Mouse (Mus musculus): ENCODE measurements around the gene Zfp804b.
"Not testable (repeated sequence)": the region's sequence is repeated elsewhere in the genome, so short reads cannot be mapped to it uniquely, and the experiment has no call there.

The Zfp804b gene

DNA sequence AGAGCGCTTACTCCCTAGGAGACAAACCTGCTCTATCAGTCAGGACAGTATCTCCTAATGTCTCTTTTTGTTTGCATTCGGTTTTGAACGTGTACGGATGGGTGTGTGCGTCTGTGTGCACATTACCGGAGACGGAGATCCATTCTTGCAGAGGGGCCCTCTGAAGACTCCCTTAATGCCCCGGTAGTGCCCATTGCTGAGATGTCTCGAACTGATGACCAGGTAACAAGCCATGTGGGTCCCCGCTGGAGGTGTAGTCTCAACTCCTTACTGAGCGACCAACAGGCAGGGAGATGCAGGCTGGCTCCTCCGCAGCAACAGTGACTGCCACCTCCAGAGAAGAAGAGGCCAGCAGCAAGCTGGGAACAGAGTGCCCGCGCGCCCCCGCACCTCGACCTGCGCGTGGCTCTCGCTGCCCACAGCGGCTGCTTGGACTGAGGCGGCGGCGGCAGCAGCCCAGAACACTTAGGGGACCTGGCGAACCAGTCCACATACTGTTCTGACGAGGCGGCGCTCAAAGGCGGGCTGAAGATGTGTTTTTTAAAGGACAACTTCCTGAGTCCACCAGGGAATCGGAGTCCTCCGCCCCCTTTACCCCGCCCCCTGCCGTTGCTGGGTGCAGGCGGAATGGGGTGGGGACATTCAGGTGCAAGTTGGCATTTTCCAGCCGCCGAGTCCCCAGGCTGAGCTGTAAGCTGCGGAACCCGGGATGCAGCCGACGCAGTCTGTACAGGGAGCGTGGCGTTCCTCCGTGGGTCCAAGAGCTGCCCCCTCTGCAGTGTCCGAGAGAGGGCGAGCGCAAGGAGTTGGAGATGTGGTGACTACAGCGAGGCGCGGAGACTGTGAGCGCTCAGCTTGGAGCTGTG lies at the start of gene Zfp804b:
Zfp804b (minus strand) TSS at position 612 of the 866 bp plus-strand sequence.
- in situ Hi-C loops (cut with MboI, MseI) = no loop called here

DNA sequence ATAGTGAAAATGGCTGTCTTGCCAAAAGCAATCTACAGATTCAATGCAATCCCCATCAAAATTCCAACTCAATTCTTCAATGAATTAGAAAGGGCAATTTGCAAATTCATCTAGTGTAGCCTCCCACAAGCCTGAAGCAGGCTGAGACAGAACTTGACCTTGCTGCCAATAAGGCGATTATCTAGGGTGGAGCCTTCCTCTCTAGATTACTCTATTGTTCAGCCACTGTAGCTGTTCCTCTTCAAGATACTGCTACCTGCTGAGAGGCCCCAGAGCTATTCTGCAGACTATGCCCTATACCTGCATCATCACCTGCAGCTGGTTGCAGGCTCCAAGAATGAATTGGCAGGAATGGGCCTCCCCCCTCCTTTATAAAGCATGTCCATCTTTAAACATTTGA lies 20.1 kb upstream of the Zfp804b start:
- in situ Hi-C loops (cut with MboI, MseI) = not testable (repeated sequence)

DNA sequence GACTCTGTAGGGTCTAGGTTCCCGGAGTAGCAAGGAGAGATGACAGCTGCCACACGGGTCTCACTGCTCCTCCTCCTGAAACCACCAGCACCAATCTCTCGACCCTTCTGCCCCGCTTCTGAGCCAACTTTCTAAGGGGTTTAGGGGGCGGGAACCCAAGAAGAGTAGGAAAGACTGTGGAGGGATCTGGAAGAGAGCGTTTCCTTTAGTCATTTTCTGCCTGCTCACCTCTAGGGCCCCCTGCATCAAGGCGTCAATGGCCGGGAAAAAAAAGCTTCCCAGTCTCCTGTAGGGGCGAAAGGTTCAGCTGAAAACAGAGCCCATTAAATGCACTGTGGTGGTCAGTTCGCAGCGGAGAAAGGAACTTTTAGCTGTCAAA lies 444 bp upstream of the Zfp804b start:
- in situ Hi-C loops (cut with MboI, MseI) = no loop called here

DNA sequence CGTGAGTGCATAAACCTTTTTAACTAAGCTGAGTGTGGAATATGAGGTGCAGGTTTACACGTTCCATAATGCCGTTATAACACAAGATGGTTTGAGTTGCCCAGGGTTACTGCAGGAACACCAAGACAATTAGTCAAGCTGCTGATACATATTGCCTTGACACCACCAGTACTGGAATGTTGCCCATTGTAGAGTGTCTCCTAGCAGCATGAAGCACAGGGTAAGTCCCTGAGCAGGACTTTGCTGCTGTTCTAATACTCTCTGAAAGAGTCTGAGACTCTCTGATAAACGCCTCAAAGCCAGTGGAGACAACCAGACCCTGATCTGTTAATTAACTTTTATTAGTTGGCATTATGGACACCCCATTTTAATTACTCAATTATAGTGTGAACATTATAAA lies 19.0 kb downstream of the Zfp804b start:
- in situ Hi-C loops (cut with MboI, MseI) = no loop called here

DNA sequence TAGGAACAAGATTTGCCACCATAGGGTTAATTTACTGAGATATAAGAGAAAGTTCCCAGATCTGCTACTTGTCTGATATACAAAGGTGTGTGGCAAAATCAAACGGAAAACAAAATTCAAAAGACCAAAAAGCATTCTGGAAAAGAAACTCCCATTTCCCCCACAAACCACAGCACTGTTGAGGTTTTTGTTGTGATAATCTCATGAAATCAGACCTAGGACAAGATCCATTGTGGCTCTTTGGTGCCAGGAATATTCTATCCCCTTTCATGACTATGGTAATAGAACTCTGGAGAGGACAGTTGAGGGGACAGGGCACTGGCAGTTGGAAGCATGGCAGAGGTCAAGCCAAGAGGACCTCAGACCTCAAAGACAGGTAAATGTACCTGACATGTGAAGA lies 40.7 kb downstream of the Zfp804b start, which contains the start of gene Tex47:
Tex47 (plus strand) TSS at position 301 of the 400 bp plus-strand sequence.
- in situ Hi-C loops (cut with MboI, MseI) = no loop called here

DNA sequence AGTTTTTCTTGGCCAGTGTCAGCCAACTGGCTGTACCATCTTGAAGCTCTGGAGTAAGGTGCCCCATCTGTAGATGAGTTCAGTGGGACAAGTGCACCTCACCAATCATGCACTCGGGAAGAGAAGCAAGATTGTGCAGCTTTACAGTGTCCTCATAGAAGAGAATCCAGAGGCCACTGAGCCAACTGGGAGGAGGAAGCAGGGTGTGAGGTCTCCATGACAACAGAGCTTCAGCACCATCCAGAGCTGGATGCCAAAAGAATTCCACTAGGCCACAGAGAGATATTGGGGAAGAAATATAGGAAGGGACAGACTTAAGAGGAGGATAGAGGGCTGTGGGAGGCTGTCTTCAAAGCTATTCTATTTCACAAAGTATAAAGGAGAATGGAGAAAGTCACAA lies 41.6 kb downstream of the Zfp804b start:
- in situ Hi-C loops (cut with MboI, MseI) = no loop called here

DNA sequence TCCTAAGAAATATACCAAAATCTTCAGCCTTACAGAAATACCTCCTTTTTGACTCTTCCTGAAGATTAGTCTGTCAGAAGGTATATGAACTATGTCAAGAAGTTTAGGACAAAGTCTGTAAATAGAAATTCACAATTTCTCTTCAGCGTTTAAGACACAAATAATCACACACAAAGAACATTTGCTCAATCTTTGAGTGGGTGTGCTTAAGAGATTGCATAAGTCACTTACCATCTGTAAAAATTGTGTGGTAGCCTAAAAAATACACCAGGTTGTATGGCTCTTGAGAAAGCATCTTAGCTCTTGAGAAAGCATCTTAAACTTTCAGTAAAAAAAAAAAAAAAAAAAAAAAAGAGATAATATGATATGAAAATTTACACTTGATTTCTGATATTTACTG lies 60.2 kb downstream of the Zfp804b start:
- in situ Hi-C loops (cut with MboI, MseI) = no loop called here

DNA sequence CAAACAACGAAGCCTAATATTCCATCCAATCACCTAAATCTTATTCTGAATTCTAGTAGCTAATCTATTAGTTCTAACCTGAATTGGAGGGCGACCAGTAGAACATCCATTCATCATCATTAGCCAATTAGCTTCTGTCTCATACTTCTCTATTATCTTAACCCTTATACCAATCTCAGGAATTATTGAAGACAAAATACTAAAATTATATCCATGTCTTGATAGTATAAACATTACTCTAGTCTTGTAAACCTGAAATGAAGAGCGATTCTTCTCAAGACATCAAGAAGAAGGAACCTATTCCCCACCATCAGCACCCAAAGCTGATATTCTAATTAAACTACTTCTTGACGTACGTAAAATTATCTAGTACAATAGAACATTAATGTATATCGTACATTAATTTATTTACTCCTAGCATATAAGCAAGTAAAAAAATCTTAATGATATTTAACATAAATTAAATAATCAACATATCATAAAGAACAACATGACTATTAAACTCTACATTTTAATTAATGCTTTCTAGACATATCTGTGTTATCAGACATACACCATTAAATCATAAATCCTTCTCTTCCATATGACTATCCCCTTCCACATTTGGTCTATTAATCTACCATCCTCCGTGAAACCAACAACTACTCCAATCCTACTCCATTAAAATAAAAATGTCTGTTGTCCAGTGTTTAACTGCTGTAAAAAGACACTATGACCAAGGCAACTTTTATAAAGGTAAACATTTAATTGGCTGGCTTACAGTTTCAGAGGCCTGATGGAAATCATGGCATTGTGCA lies 67.7 kb downstream of the Zfp804b start:
- in situ Hi-C loops (cut with MboI, MseI) = no loop called here

DNA sequence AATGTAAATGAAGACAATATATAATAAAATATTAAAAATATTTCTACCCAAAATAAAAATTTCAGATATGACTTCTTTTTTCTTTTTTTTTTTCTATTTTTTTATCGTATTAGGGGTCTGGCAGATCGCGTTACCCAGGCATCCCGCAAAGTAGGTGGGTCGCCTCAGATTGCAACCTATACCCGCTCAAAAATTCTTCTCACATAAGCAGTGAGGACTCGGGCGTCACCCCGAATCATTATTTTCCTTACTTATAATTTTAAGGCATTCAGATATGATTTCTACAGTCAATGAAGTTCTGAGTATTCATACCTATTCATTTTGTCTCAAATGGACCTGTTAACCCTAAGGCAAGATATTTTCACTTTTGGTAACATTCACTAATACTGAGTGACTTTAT lies 167.0 kb downstream of the Zfp804b start:
- in situ Hi-C loops (cut with MboI, MseI) = no loop called here

DNA sequence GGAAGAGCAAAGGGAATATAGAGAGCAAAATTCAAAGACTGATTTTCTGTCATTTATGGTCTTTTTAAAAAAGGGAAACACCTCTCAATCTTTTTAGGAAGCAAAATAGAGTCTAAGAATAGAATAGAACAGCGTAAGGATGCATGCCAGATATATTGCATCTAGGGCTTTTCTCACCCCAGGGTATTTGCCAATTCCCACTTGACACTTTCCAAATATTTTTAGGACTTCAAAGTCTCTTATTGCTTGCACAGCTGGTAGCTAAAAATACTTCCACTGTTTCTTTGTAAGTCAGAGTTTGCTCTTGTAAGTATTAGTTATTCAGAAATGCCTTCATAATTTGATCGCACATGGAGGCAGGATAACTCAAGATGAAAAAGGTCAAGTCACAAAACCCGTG lies 204.9 kb downstream of the Zfp804b start:
- in situ Hi-C loops (cut with MboI, MseI) = no loop called here

DNA sequence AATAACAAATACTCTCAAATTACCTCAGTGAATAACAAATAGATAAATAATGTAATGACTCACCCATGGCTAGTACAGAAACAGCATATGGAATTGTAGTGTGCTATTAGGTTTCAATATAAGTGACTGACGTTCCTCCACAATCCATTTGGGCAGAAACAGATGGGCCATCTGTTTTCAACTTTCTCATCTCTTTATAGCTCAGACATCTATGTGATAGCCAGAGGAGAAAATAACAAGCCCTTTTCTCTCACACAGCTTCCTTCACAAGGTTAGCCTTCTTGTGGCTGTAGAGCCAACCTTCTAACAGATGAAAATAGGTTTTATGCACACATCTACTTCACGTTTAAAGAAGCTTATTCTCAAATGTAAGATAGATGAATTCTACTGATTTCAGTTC lies 242.2 kb downstream of the Zfp804b start:
- in situ Hi-C loops (cut with MboI, MseI) = no loop called here

DNA sequence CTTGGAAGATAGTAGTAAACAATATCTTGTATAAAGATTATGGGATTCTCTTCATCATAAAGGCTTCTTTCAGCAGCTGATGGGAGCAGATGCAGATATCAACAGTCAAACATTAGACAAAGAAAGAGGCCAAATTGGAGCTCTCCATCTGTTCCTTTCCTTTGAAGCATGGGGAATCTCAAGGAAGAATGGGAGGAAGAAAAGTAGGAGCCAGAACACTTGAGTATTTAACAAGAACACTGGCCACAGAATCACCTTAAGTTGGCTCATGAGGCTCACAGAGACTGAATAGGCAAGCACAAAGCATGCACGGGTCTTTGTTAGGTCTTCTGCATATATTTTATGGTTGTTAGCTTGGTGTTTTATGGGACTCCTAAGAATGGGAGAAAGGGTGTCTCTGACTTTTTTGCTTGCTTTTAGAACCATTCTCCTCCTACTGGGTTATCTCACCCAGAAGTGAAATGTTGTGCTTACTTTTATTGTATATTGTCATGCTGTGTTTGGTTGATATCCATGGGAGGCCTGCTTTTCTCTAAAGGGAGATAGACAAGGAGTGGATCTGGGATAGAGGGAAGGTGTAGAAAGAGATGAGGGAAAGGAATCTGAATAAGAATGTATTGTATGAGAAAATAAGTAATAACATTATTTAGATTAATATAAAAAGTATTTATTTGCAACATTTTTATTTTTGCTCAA lies 270.5 kb downstream of the Zfp804b start:
- in situ Hi-C loops (cut with MboI, MseI) = no loop called here

DNA sequence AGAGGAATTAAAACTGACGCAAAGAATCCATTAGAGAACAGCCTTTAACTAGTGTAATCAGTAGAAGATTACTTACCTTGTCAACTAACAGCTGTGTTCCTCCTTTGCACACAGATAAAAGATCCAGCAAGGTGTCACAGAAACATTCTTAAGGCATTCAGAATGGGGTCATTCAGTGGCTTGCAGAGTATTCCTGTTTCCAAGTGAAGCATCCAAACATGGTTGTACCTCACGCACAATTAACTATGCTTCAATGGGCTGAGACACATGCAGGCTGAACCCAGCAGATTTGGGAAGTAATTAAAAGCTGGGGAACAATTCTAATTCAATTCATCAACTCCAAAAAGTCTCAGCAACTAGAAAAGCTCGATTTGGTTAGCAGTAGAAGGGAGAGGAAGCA lies 337.1 kb downstream of the Zfp804b start:
- in situ Hi-C loops (cut with MboI, MseI) = no loop called here

DNA sequence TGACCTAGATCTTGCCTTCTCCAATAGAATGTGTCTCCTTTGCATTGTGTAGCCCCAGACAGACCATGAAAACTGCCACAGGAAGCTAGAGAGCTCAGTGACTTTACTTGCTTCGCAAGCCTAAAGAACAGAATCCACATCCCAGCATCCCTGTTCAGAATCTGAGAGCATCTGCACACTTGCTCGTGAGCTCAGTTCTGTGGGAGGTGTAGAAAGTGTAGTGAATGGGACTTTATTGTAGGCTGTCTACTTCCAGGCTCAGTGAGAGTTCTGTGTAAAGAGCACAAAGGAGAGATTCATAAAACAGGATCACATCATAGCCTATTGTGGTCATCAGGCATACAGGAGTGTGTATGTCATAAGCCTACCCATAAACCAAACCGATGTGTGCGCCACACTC lies 360.6 kb downstream of the Zfp804b start:
- in situ Hi-C loops (cut with MboI, MseI) = no loop called here

DNA sequence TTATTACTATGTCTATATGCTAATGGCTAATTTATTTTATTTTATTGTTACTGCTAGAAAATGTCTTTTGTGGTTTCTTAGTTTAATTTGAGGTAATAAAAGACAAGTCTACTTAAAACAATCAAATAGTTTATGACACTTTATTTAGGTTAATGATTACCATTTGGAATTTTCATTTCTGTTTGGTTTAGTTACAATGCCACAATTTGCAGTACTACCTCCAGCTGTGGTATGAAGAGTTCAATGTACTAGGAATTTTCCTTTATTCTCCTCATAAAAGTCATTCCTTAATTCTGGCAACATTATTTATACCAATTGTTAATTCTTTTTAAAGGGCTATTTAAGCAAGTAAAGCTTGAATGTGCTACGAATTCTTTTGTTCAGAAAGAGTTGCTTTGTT lies 409.7 kb downstream of the Zfp804b start:
- in situ Hi-C loops (cut with MboI, MseI) = no loop called here

DNA sequence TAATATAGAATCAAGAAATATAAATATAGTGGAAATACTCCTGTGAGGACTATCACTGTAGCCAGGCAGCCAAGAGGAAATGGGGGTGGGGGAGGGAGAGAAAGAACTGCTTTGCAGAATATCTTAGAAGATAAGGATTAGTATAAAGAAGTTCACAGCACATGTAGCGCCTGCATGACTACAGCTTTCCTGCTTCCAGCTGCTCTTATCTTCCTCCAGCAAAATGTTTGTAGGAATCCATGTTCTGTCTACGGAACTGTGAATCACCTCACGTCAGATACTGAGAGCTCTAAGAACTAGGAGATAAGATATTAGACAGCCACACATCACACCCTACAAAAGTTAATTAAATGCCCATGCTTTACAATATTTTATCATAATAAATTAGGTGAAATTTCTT lies 433.3 kb downstream of the Zfp804b start:
- in situ Hi-C loops (cut with MboI, MseI) = no loop called here

DNA sequence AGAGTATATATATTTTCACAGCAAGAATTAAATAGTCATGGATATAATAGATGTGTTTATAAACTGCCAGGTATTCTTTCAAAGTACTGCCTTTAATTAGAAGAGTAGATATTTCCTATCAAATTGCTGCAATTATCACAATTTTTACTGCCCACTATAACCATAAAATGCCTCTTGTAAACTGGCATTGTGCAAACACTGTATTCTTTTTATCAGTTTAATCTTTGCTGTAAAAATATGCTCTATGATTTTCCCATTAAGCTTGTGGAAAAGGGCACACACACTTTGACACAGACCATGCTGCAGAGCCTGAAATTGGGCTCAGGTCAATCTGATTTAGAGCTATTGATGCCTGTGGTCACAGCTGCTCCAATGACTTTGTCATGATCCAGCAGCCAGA lies 463.2 kb downstream of the Zfp804b start:
- in situ Hi-C loops (cut with MboI, MseI) = no loop called here

DNA sequence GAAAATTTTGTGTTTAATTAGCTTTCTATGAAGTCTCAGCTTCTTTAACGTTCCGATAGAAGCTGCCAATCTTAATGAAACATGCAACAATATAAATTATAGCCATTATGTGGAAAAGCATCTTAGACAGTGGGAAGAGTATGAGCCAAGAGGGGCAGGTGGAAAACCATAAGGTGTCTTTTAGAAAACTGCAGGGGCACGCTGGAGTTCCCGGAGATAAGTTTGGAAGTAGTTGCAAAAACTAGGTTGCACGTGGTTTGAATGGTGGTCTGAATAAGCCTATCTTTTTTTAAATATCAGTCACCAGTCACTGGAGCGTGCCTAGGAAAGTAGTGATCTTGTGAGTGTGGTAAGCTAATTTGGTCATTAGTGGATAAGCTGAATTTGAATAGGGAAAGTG lies 473.0 kb downstream of the Zfp804b start:
- in situ Hi-C loops (cut with MboI, MseI) = no loop called here

DNA sequence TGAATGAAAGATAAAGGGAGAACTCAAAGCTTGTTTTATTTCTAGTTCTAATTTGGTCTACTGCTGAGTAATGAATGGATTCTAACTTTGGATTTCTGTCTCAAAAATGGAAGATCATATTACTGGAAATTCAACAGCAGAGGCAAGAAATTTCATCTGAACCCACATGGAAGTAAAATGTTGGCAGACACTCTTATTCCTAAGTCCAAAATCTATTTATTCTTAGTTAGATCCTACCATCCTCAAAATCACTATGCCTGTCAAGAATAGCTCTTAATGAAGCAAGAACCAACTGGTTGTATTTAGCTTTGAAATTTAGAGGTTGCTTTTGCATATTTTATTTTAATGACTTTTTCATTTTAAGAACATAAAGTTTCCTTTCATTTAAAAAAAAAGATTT lies 473.6 kb downstream of the Zfp804b start:
- in situ Hi-C loops (cut with MboI, MseI) = no loop called here

DNA sequence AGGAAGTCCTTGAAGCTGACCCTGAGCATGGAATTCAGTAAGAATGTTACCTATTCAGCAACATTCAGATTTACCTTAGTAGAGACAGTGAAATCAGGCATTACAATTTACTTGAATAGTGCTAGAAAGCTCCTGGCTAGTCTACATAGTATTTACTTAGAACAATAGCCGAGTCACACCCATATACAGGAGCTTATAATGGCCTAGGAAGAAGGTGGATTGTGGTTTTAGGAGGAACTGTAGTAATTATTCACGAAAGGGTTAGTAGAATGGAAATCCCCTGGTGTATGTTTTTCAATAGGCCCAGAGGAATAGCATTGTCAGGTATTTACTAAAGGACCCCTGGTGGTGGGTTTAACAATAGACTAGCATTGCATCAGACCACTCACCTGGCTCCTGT lies 549.2 kb downstream of the Zfp804b start:
- in situ Hi-C loops (cut with MboI, MseI) = no loop called here

DNA sequence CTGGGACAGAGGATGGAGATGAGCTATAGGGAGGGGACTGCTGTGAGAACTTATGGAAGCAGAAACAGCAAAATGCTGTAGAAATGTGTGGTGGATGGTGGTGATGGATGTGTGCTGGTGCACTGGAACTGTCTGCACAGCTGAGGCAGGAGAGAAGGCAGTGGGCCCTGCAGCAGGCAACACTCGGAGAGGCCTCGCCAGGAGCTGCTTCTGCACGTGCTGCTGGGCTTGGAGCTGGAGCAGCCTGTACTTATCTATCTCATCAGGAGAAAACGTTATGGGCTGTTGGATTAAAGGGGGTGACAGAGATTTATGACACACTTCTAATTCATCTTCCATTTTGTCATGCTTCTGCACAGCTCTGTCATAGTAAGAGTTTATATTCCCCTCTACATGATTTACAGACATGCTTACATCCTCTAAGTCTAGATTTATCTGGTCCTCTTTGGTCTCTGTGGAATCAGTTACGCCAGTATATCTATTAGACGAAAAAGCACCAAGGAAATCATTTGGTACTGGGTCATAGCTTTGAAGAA lies 575.1 kb downstream of the Zfp804b start:
- in situ Hi-C loops (cut with MboI, MseI) = no loop called here

Measured in T-helper 17 cell (primary cell).